ENCODE assay signal across 21 mouse cellular contexts in genomic region chr1:55837366-55837765, GRCm38 (mm10).
DNase-seq lines count a peak whose midpoint lies in the region; ATAC-seq and TF ChIP-seq lines count a peak whose summit lies in the region.
"Had no signal": no experiment of that assay in that cellular context is flagged by ENCODE, and none has a peak within 500 bp of the region (broad histone marks: within the 10 kb centered on the region; RNA-seq: fewer than 3 reads in every experiment).

No protein-coding gene starts in this region.

- no peaks in the 10 kb centered on the region for H3K4me1 ChIP-seq in forebrain, embryonic 14.5 days (ENCODE audit: control insufficient read depth, insufficient read depth, low read length)
- H3K4me1 ChIP-seq: embryonic facial prominence, embryonic 10.5 days; embryonic facial prominence, embryonic 12.5 days; forebrain, embryonic 13.5 days had no signal

- H3K4me3 ChIP-seq in layer of hippocampus, adult 2 months, result no peak overlapping the region
- H3K4me3 ChIP-seq in forebrain, embryonic 14.5 days (ENCODE audit: low read depth, low read length), result no peak overlapping the region
- H3K4me3 ChIP-seq: embryonic facial prominence, embryonic 10.5 days; embryonic facial prominence, embryonic 12.5 days; forebrain, embryonic 13.5 days had no signal

- H3K27ac ChIP-seq in layer of hippocampus, adult 2 months, result peak overlapping the region; percentile 68; the same call in 1 of the 2 replicates
- H3K27ac ChIP-seq in forebrain, embryonic 14.5 days (ENCODE audit: low read depth, low read length), result no peak overlapping the region
- H3K27ac ChIP-seq: embryonic facial prominence, embryonic 10.5 days; embryonic facial prominence, embryonic 12.5 days; forebrain, embryonic 13.5 days had no signal

- no peaks in the 10 kb centered on the region for H3K27me3 ChIP-seq in forebrain, embryonic 14.5 days (replicated peaks; ENCODE audit: control insufficient read depth, insufficient read depth, low read length)
- H3K27me3 ChIP-seq: CH12.LX; embryonic facial prominence, embryonic 12.5 days; forebrain, embryonic 13.5 days; Patski had no signal

- peak; percentile 36 for ATAC-seq in megakaryocyte, adult 5-6 weeks (ENCODE audit: poor library complexity, severe bottlenecking)
- ATAC-seq in forebrain, embryonic 14.5 days, result no peak
- ATAC-seq: activated CD4-positive, CD25-positive, alpha-beta regulatory T cell, adult 4 months; Patski had no signal

- no peak for DNase-seq in layer of hippocampus, adult 2 months (ENCODE audit: low spot score in 2 of 2)
- no peak for DNase-seq in layer of hippocampus, adult 9-10 months (ENCODE audit: low spot score)
- DNase-seq in forebrain, embryonic 14.5 days (ENCODE audit: low spot score), result no peak
- DNase-seq in embryo, embryonic 11 days, result no peak
- DNase-seq: adrenal gland, adult 8-10 months; adrenal gland, postnatal 14 days; adrenal gland, postnatal 36 days; B cell, adult 2 months; cerebellum, adult 11-12 months; cerebellum, adult 2 months; cerebellum, adult 9-10 months; cerebellum, postnatal 10 days; cerebellum, postnatal 25 days had no signal

- no peak overlapping the region for H3K4me2 ChIP-seq in forebrain, embryonic 14.5 days (ENCODE audit: low read length)
- H3K4me2 ChIP-seq: embryonic facial prominence, embryonic 12.5 days; forebrain, embryonic 13.5 days had no signal

- H3K36me3 ChIP-seq in forebrain, embryonic 14.5 days (ENCODE audit: control insufficient read depth, insufficient read depth, low read length), result no peaks in the 10 kb centered on the region
- H3K36me3 ChIP-seq: embryonic facial prominence, embryonic 10.5 days; embryonic facial prominence, embryonic 12.5 days; G1E had no signal

- TF ChIP-seq CTCF in layer of hippocampus, adult 2 months (conservative IDR thresholded peaks at IDR 0.05), result no peak

- H3K9me3 ChIP-seq in forebrain, embryonic 14.5 days (replicated peaks; ENCODE audit: control insufficient read depth, low read length), result no peaks in the 10 kb centered on the region
- H3K9me3 ChIP-seq: embryonic facial prominence, embryonic 10.5 days; embryonic facial prominence, embryonic 12.5 days; forebrain, embryonic 13.5 days; G1E had no signal

- H3K9ac ChIP-seq in forebrain, embryonic 14.5 days (ENCODE audit: low read length), result no peak overlapping the region
- H3K9ac ChIP-seq: embryonic facial prominence, embryonic 12.5 days; forebrain, embryonic 13.5 days had no signal
